Mouse (Mus musculus) olfactory bulb, adult 2 months (tissue): ENCODE results near the gene Tceal1. TPM values are rescaled to one million over a fixed set of nuclear protein-coding genes. Genes with fewer than 3 reads are reported as not detected.
A peak's percentile ranks its signal among the peaks of the same experiment; 100 is the strongest.

Source experiments
- H3K27ac ChIP-seq: fragments of 200-500 bp; 2 replicates; pipeline ENCODE4 v1.5.1; 2012; ENCODE audit warnings: low read depth, low read length; ENCODE audit not compliant: insufficient read depth
- H3K4me1 ChIP-seq: fragments of 200-500 bp; 2 replicates; pipeline ENCODE4 v1.6.1; 2012; ENCODE audit warnings: low read length; ENCODE audit not compliant: control insufficient read depth, insufficient read depth
- H3K4me3 ChIP-seq: fragments of 200-500 bp; 2 replicates; pipeline ENCODE4 v1.5.1; 2012; ENCODE audit warnings: mild to moderate bottlenecking, low read depth, low read length, moderate library complexity; ENCODE audit not compliant: insufficient read depth
- CTCF ChIP-seq: fragments of 200-500 bp; IDR thresholded peaks from 2 replicates; pipeline ENCODE4 v1.5.1; 2012; ENCODE audit warnings: low read depth, mild to moderate bottlenecking, low read length, moderate library complexity; ENCODE audit not compliant: insufficient read depth
- POLR2A ChIP-seq: fragments of 200-500 bp; IDR thresholded peaks from 2 replicates; pipeline ENCODE4 v1.6.1; 2012; ENCODE audit warnings: mild to moderate bottlenecking, low read depth, low read length, moderate library complexity; ENCODE audit not compliant: insufficient read depth
- WGBS: fragments of 180-500 bp; shearing (Covaris S2); methylation state at CpG from one replicate; pipeline ENCODE4 v1.1.7; 2018; 5-methylcytosine and 5-hydroxymethylcytosine counted together
- polyA plus RNA-seq: library from polyadenylated mRNA; stranded (reverse); fragments of >200 nt; gene quantifications from 2 replicates; pipeline ENCODE4 v1.2.4, GENCODE M21; 2012; ENCODE audit warnings: low replicate concordance; ENCODE audit not compliant: missing spikeins, insufficient read depth, insufficient read length

Tceal1 gene
- polyA plus RNA-seq, 1 experiment = not detected

DNA sequence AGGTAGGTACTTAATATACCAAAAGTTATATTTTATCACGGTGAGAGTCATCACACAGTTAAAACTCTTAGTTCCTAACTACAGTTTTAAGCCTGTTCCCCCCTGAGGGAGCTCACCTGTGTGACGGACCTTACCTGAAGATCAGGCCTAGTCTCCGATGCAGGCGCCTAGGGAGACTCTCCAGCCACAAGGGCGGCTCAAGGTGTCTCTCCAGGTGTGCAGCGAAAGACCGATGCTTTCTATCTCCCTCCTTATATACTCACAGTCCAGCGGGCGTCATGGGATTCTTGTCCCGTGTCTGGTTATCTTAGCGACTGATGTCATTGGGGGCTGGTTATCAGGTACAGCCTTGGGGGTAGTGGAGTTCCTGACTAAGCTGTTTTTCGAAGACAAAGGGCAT lies 35.7 kb downstream of the Tceal1 start, which contains the start of gene Morf4l2:
Morf4l2 (minus strand) TSS at position 232 of the 400 bp plus-strand sequence.
- TF ChIP-seq POLR2A = no peak
- TF ChIP-seq CTCF = no peak

DNA sequence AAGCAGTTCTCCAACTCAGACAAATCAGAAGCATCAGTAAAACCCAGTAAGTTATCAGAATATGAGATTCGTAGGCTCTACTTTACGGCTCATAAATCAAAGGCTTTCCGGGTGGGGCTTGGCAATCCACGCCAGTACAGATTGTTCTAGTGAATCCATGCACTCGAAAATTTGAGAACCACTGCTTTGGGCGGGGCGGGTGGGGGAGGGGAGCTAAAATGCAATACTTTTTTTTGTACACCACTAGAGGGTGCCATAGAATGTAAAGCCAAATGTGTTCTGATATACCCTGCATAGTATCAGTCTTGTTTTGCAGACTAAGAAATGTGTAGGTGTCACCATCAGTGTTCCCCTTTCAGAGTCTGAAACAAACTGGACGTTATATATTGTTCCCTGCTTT lies 36.9 kb downstream of the Tceal1 start:
- H3K4me1 ChIP-seq = no peaks in the 10 kb centered on the region
- no peak for TF ChIP-seq POLR2A
- no peak for TF ChIP-seq CTCF
- no peak overlapping the region for H3K27ac ChIP-seq
- WGBS = 65% methylated on average over 8 of the region's 8 CpGs
- H3K4me3 ChIP-seq = no peak overlapping the region

More for the DNA sequence above, 35.7 kb downstream of the Tceal1 start, which contains the start of gene Morf4l2:
- Histone ChIP-seq H3K4me1 (no peaks in the 10 kb centered on the region), H3K4me3 (peak within 1 kb of the TSS; percentile 60; the same call in 1 of the 2 replicates), H3K27ac (peak within 1 kb of the TSS; percentile 91)
- 88% methylated on average over 12 of the region's 12 CpGs for WGBS

DNA sequence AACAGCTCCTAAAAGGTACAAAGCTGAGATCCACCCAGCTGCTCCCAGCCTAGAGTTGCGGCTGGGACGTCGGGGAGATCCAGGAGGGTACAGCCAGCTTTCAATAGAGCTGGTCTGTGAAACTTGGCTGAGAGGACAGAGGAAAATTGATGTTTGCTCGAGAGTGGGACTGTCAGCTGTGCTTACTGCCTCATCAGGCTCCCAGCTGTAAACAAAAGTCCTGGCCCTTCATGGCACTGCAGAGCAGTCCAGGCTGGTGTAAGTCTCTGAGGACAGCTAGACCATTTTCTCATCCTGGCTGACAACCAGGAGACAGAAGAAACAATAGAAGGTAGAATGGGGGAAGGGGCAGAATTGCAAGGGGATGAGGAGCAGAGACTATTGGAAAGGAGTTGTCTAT lies 41.5 kb downstream of the Tceal1 start:
- TF ChIP-seq POLR2A = no peak
- no peak for TF ChIP-seq CTCF
- H3K4me3 ChIP-seq = no peak overlapping the region
- 54% methylated on average over 4 of the region's 4 CpGs for WGBS
- no peaks in the 10 kb centered on the region for H3K4me1 ChIP-seq
- no peak overlapping the region for H3K27ac ChIP-seq

DNA sequence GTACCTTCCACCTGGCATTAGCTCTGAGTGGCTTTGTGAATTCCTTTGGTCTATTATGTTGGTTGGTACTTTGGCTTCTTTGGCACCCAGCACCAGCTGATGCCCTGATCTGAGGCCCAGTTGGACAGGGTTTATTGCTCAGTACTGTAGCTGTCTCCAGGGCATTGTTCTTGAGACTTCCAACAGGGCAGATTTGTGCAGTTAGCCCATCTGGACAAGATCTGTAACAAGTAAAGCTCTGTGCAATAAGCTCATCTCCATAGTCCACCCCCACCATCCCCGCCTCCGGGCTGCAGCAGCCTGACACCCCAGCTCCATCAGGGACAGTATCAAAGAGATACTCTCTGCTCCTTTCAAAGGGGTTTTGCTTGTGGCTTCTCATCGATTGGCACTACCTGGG lies 47.7 kb downstream of the Tceal1 start:
- Histone ChIP-seq H3K27ac (no peak overlapping the region), H3K4me1 (no peaks in the 10 kb centered on the region), H3K4me3 (no peak overlapping the region)
- WGBS = 88% methylated on average over 3 of the region's 3 CpGs
- TF ChIP-seq CTCF (no peak), POLR2A (no peak)

Other genes starting within 250 kb of the Tceal1 start
- gene Kir3dl1, start 190.0 kb upstream of the Tceal1 start, polyA plus RNA-seq = not detected in 2 replicates
- gene Kir3dl2, start 163.9 kb upstream of the Tceal1 start, polyA plus RNA-seq = not detected in 2 replicates
- not detected in 2 replicates for gene Tceal3, start 117.1 kb upstream of the Tceal1 start, polyA plus RNA-seq
- gene Morf4l2, start 35.7 kb downstream of the Tceal1 start, polyA plus RNA-seq = 434 TPM in 1 of 2 replicates, not detected in the other
- gene Glra4, start 72.2 kb downstream of the Tceal1 start, polyA plus RNA-seq = not detected in 2 replicates
- 227 and 268 TPM in 2 replicates for gene Plp1, start 114.7 kb downstream of the Tceal1 start, polyA plus RNA-seq
- gene Rab9b, start 160.8 kb downstream of the Tceal1 start, polyA plus RNA-seq = not detected in 2 replicates
- not detected in 2 replicates for gene H2bfm, start 219.3 kb downstream of the Tceal1 start, polyA plus RNA-seq